In genomic region chr1:178405445-178405911, GRCm38 (mm10) we compare ENCODE assay signal across 8 mouse cellular contexts. TPM values are rescaled to one million over a fixed set of nuclear protein-coding genes. Genes with fewer than 3 reads are reported as not detected.
DNase-seq lines count a peak whose midpoint lies in the region; ATAC-seq and TF ChIP-seq lines count a peak whose summit lies in the region.

No protein-coding gene starts in this region.

- peaks cover 4% of the 10 kb centered on the region; the same call in 1 of the 2 replicates for H3K4me1 ChIP-seq in brown adipose tissue, adult 24 weeks (ENCODE audit: control insufficient read depth, insufficient read depth, insufficient read length, low read length)
- H3K4me1 ChIP-seq in heart, embryonic 15.5 days (replicated peaks): no peaks in the 10 kb centered on the region; the same call in 1 of the 2 replicates
- H3K4me1 ChIP-seq in liver, embryonic 14.5 days (replicated peaks; ENCODE audit: control insufficient read depth in 2 of 2, insufficient read depth in 2 of 2, low read length in 1 of 2): peaks cover 5 to 20% of the 10 kb centered on the region in 2 experiments
- H3K4me1 ChIP-seq in neural tube, embryonic 11.5 days (ENCODE audit: control insufficient read depth, insufficient read depth, low read length): no peaks in the 10 kb centered on the region
- H3K4me1 ChIP-seq in stomach, postnatal 0 days (replicated peaks; ENCODE audit: control insufficient read depth, insufficient read depth): no peaks in the 10 kb centered on the region

- H3K27ac ChIP-seq in brown adipose tissue, adult 24 weeks (replicated peaks; ENCODE audit: low read depth, low read length): peak overlapping the region; percentile 100
- peak overlapping the region; percentile 100 for H3K27ac ChIP-seq in heart, embryonic 15.5 days
- peak overlapping the region; percentile 97 for H3K27ac ChIP-seq in liver, embryonic 14.5 days
- H3K27ac ChIP-seq in neural tube, embryonic 11.5 days (ENCODE audit: low read depth, low read length): peak overlapping the region; percentile 100
- H3K27ac ChIP-seq in stomach, postnatal 0 days (replicated peaks): peak overlapping the region; percentile 100

- peak; percentile 26; the same call in 1 of the 2 replicates for TF ChIP-seq CTCF in liver, embryonic 14.5 days (IDR thresholded peaks at IDR 0.05; ENCODE audit: low read depth)
- no peak for TF ChIP-seq CTCF in stomach, postnatal 0 days (IDR thresholded peaks at IDR 0.05; ENCODE audit: low read depth)

- peak; percentile 85 for DNase-seq in CD4-positive, CD25-positive, alpha-beta regulatory T cell, adult 2 months (ENCODE audit: low read depth, low spot score)
- DNase-seq in fibroblast of lung, adult 2 months (ENCODE audit: low read depth): peak; percentile 59
- DNase-seq in kidney, postnatal 25 days: peak; percentile 86 to 95
- peak; percentile 75 to 78 (median 77) for DNase-seq in liver, embryonic 14.5 days (ENCODE audit: low read depth in 3 of 3, low spot score in 3 of 3)
- DNase-seq in neural tube, embryonic 11.5 days (ENCODE audit: low spot score): peak; percentile 86
- DNase-seq in stomach, postnatal 0 days (ENCODE audit: low spot score): peak; percentile 90

- TF ChIP-seq EP300 in liver, embryonic 14.5 days (IDR thresholded peaks at IDR 0.05; ENCODE audit: low read depth): no peak
- TF ChIP-seq EP300 in stomach, postnatal 0 days (optimal IDR thresholded peaks at IDR 0.05): no peak

- H3K36me3 ChIP-seq in heart, embryonic 15.5 days: no peaks in the 10 kb centered on the region
- H3K36me3 ChIP-seq in liver, embryonic 14.5 days (replicated peaks; ENCODE audit: control insufficient read depth, insufficient read depth, low read depth): no peaks in the 10 kb centered on the region
- no peaks in the 10 kb centered on the region for H3K36me3 ChIP-seq in neural tube, embryonic 11.5 days (ENCODE audit: control insufficient read depth, insufficient read depth, low read length)
- H3K36me3 ChIP-seq in stomach, postnatal 0 days (ENCODE audit: control insufficient read depth, insufficient read depth, low read length): no peaks in the 10 kb centered on the region

- peak overlapping the region; percentile 98 for H3K9ac ChIP-seq in heart, embryonic 15.5 days
- H3K9ac ChIP-seq in liver, embryonic 14.5 days (replicated peaks): peak overlapping the region; percentile 100
- peak overlapping the region; percentile 97 for H3K9ac ChIP-seq in neural tube, embryonic 11.5 days (ENCODE audit: low read length)
- peak overlapping the region; percentile 99 for H3K9ac ChIP-seq in stomach, postnatal 0 days (ENCODE audit: low read length)

- peak overlapping the region; percentile 74 for H3K4me2 ChIP-seq in heart, embryonic 15.5 days
- peak overlapping the region; percentile 80 for H3K4me2 ChIP-seq in liver, embryonic 14.5 days (ENCODE audit: low read depth)
- H3K4me2 ChIP-seq in neural tube, embryonic 11.5 days (ENCODE audit: low read depth): peak overlapping the region; percentile 67
- peak overlapping the region; percentile 78 for H3K4me2 ChIP-seq in stomach, postnatal 0 days (replicated peaks; ENCODE audit: low read depth)

- WGBS in heart, embryonic 15.5 days: 1% methylated on average over 23 of the region's 23 CpGs
- under 1% methylated on average over 23 of the region's 23 CpGs for WGBS in liver, embryonic 14.5 days (ENCODE audit: insufficient replicate concordance)
- under 1% methylated on average over 23 of the region's 23 CpGs for WGBS in neural tube, embryonic 11.5 days
- under 1% methylated on average over 23 of the region's 23 CpGs for WGBS in stomach, postnatal 0 days

- H3K4me3 ChIP-seq in brown adipose tissue, adult 24 weeks (ENCODE audit: insufficient read depth, low read depth, low read length): peak overlapping the region; percentile 86
- H3K4me3 ChIP-seq in heart, embryonic 15.5 days: peak overlapping the region; percentile 82
- H3K4me3 ChIP-seq in liver, embryonic 14.5 days (ENCODE audit: insufficient read depth in 1 of 2, low read depth in 2 of 2, low read length in 2 of 2): peak overlapping the region; percentile 73 to 76
- H3K4me3 ChIP-seq in neural tube, embryonic 11.5 days (ENCODE audit: low read depth, low read length): peak overlapping the region; percentile 66
- peak overlapping the region; percentile 79 for H3K4me3 ChIP-seq in stomach, postnatal 0 days (ENCODE audit: low read depth, low read length)

- ATAC-seq in heart, embryonic 15.5 days (replicated peaks; ENCODE audit: insufficient number of reproducible peaks, insufficient read depth, low FRiP score, low read depth): peak; percentile 85
- ATAC-seq in liver, embryonic 14.5 days (ENCODE audit: insufficient read depth): peak; percentile 78
- peak; percentile 72 for ATAC-seq in neural tube, embryonic 11.5 days (ENCODE audit: insufficient read depth, low FRiP score, low TSS enrichment)
- ATAC-seq in stomach, postnatal 0 days (ENCODE audit: low FRiP score, low TSS enrichment): peak; percentile 91

- no peaks in the 10 kb centered on the region for H3K9me3 ChIP-seq in heart, embryonic 15.5 days (replicated peaks)
- H3K9me3 ChIP-seq in liver, embryonic 14.5 days (ENCODE audit: control insufficient read depth, low read length): no peaks in the 10 kb centered on the region
- H3K9me3 ChIP-seq in neural tube, embryonic 11.5 days (ENCODE audit: control insufficient read depth, low read length): no peaks in the 10 kb centered on the region
- no peaks in the 10 kb centered on the region for H3K9me3 ChIP-seq in stomach, postnatal 0 days (ENCODE audit: control insufficient read depth, low read length)

- H3K27me3 ChIP-seq in heart, embryonic 15.5 days: no peaks in the 10 kb centered on the region
- H3K27me3 ChIP-seq in liver, embryonic 14.5 days (ENCODE audit: control insufficient read depth, insufficient read depth, low read length): no peaks in the 10 kb centered on the region
- H3K27me3 ChIP-seq in neural tube, embryonic 11.5 days (ENCODE audit: control insufficient read depth, insufficient read depth, low read length): no peaks in the 10 kb centered on the region
- no peaks in the 10 kb centered on the region for H3K27me3 ChIP-seq in stomach, postnatal 0 days (ENCODE audit: control insufficient read depth, insufficient read depth, low read length)

RNA-seq across cellular contexts. Expression of gene Efcab2, which starts 0.4 kb away (rescaled TPM):
- polyA plus RNA-seq in brown adipose tissue, adult 24 weeks (2012; ENCODE audit: insufficient read depth, insufficient read length, missing spikeins): 4.7 and 5.8 TPM in 2 replicates
- 14.0 and 21.5 TPM in 2 replicates for polyA plus RNA-seq in heart, embryonic 15.5 days (2015; fragmentation: Nextera tagmentation; extraction: Ambion mirVana)
- 0.19 and 0.64 TPM in 2 replicates for polyA plus RNA-seq in liver, embryonic 14.5 days (2012; rRNA removed)
- polyA plus RNA-seq in liver, embryonic 14.5 days (2014; fragmentation: Nextera tagmentation; extraction: Ambion mirVana): 3.5 and 4.3 TPM in 2 replicates
- 6.8 and 9.5 TPM in 2 replicates for polyA plus RNA-seq in neural tube, embryonic 11.5 days (2014; fragmentation: Nextera tagmentation; extraction: Ambion mirVana)
- 3.5 and 3.7 TPM in 2 replicates for polyA plus RNA-seq in stomach, postnatal 0 days (2015; fragmentation: Nextera tagmentation; extraction: Ambion mirVana)

Comparison
In these comparisons a context has a peak if more than half of its experiments do, and no peak if none do; other contexts are left out.
1. Peak in every context shown above with its lines: DNase-seq, ATAC-seq, H3K4me3 ChIP-seq and H3K27ac ChIP-seq.